Mouse (Mus musculus) MEL (cell line): ENCODE data around the gene Ppp2ca.

Experiments used
- BHLHE40 ChIP-seq: IDR thresholded peaks from 2 replicates; pipeline ENCODE4 v1.6.1; 2012; ENCODE audit warnings: low read depth, mild to moderate bottlenecking, inconsistent platforms, low read length, improper control_type of control experiment, borderline replicate concordance
- CHD2 ChIP-seq: IDR thresholded peaks from 2 replicates; pipeline ENCODE4 v1.6.1; 2011; ENCODE audit warnings: low read length, improper control_type of control experiment
- CTCF ChIP-seq, 3 experiments: IDR thresholded peaks in 2 of 3; conservative IDR thresholded peaks in 1 of 3; 2 replicates each; pipeline ENCODE4 v1.5.1; 2011 to 2012; ENCODE audit warnings: low read length in 3 of 3, low read depth in 2 of 3, mild to moderate bottlenecking in 2 of 3, improper control_type of control experiment in 1 of 3, inconsistent platforms in 1 of 3, mixed read lengths in 1 of 3, moderate library complexity in 1 of 3; ENCODE audit not compliant: control insufficient read depth in 1 of 3, insufficient read depth in 1 of 3, poor library complexity in 1 of 3, severe bottlenecking in 1 of 3
- ETS1 ChIP-seq: IDR thresholded peaks from 2 replicates; pipeline ENCODE4 v1.6.1; 2012; ENCODE audit warnings: low read depth, mild to moderate bottlenecking, inconsistent platforms, low read length, improper control_type of control experiment, moderate library complexity
- GABPA ChIP-seq: IDR thresholded peaks from 2 replicates; pipeline ENCODE4 v1.6.1; 2012; ENCODE audit warnings: low read depth, mild to moderate bottlenecking, inconsistent platforms, low read length, improper control_type of control experiment, moderate library complexity
- HCFC1 ChIP-seq: IDR thresholded peaks from 2 replicates; pipeline ENCODE4 v1.6.1; 2012; ENCODE audit warnings: low read depth, mild to moderate bottlenecking, inconsistent platforms, low read length, improper control_type of control experiment, moderate library complexity
- NRF1 ChIP-seq: IDR thresholded peaks from 2 replicates; pipeline ENCODE4 v1.6.1; 2014; ENCODE audit warnings: low read depth, mild to moderate bottlenecking, inconsistent platforms, low read length, improper control_type of control experiment, moderate library complexity; ENCODE audit not compliant: poor library complexity, insufficient read depth, severe bottlenecking
- POLR2A ChIP-seq, 2 experiments: IDR thresholded peaks; 2 replicates each; pipeline ENCODE4 v1.6.1; 2011 to 2012; ENCODE audit warnings: low read length in 2 of 2, mild to moderate bottlenecking in 2 of 2, control low read depth in 1 of 2, improper control_type of control experiment in 1 of 2, low read depth in 1 of 2, moderate library complexity in 1 of 2; ENCODE audit not compliant: control insufficient read depth in 1 of 2, insufficient read depth in 1 of 2, poor library complexity in 1 of 2
- RAD21 ChIP-seq: IDR thresholded peaks from 2 replicates; pipeline ENCODE4 v1.6.1; 2011; ENCODE audit warnings: mild to moderate bottlenecking, low read depth, low read length, improper control_type of control experiment
- SMC3 ChIP-seq: IDR thresholded peaks from 2 replicates; pipeline ENCODE4 v1.6.1; 2011; ENCODE audit warnings: low read depth, low read length, improper control_type of control experiment
- TAL1 ChIP-seq: IDR thresholded peaks from 2 replicates; pipeline ENCODE4 v1.6.1; 2012; ENCODE audit warnings: mild to moderate bottlenecking, inconsistent platforms, low read length, moderate library complexity, mixed read lengths
- TBP ChIP-seq: IDR thresholded peaks from 2 replicates; pipeline ENCODE4 v1.8.0; 2011; ENCODE audit warnings: low read depth, low read length, improper control_type of control experiment
- TCF12 ChIP-seq: IDR thresholded peaks from 2 replicates; pipeline ENCODE4 v1.6.1; 2014; ENCODE audit warnings: low read depth, mild to moderate bottlenecking, inconsistent platforms, low read length, improper control_type of control experiment, moderate library complexity

GRCm38 (mm10) chr11:52129171-52129570 lies 30.7 kb downstream of the Ppp2ca start:
- TF ChIP-seq TAL1: no peak
- TF ChIP-seq TCF12: no peak
- peak; percentile 25 to 36 (median 35) for TF ChIP-seq CTCF (IDR thresholded peaks at IDR 0.05 in 2 of 3, conservative IDR thresholded peaks at IDR 0.05 in 1 of 3; ENCODE audit: control insufficient read depth in 1 of 3, insufficient read depth in 1 of 3, low read depth in 2 of 3, low read length in 3 of 3, poor library complexity in 1 of 3, severe bottlenecking in 1 of 3)
- TF ChIP-seq GABPA: no peak
- no peak for TF ChIP-seq ETS1
- no peak for TF ChIP-seq HCFC1
- TF ChIP-seq RAD21: no peak; the same call in 1 of the 2 replicates
- TF ChIP-seq POLR2A (IDR thresholded peaks at IDR 0.05; ENCODE audit: control insufficient read depth in 1 of 2, insufficient read depth in 1 of 2, low read depth in 1 of 2, low read length in 2 of 2, poor library complexity in 1 of 2): no peak
- no peak for TF ChIP-seq NRF1
- TF ChIP-seq BHLHE40: no peak
- TF ChIP-seq TBP: no peak
- TF ChIP-seq SMC3: peak; percentile 35
- TF ChIP-seq CHD2: no peak
